Mouse (Mus musculus): Measurements from ENCODE around the gene 2210016F16Rik. TPM values are rescaled to one million over a fixed set of nuclear protein-coding genes. Genes with fewer than 3 reads are reported as not detected.

The 2210016F16Rik gene
- polyA plus RNA-seq, 1 experiment from 2014 or later = 30.6 TPM

DNA sequence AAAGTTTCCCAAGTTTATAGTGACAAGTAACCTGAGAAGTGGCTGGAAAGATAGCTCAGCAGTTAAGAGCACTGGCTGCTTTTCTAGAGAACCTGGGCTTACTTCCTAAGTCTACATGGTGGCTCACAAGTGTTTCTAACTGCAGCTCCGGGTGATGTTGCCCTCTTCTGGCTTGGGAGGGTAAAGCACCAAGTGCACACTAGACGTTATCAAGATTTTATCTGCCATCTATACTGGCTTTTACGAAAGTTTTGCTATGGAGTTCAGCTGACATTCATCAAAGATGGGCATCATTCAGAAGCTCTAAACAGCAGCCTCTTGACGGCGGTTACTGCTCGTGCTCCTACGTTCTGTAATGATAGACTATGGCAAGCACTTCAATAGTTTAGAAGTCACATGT, 2.9 kb upstream of the 2210016F16Rik start:
- TF ChIP-seq CTCF (IDR thresholded peaks at IDR 0.05) (peak; percentile 87), EP300 (IDR thresholded peaks at IDR 0.05) (no peak)
- Histone ChIP-seq H3K4me1 (ENCODE audit: insufficient read depth, low read depth, low read length) (0 out of 2 replicates have a peak, but pooled peaks cover 4% of the 10 kb centered on the region), H3K9me3 (ENCODE audit: low read length) (no peaks in the 10 kb centered on the region), H3K4me3 (ENCODE audit: low read depth, low read length) (no peak overlapping the region), H3K36me3 (ENCODE audit: insufficient read depth, low read length) (0 out of 2 replicates have a peak, but pooled peaks cover 13% of the 10 kb centered on the region), H3K9ac (replicated peaks; ENCODE audit: low read depth) (no peak overlapping the region), H3K27ac (ENCODE audit: low read length) (no peak overlapping the region), H3K4me2 (replicated peaks; ENCODE audit: low read depth, low read length) (no peak overlapping the region), H3K27me3 (replicated peaks; ENCODE audit: insufficient read depth, low read length) (no peaks in the 10 kb centered on the region)
- ATAC-seq = peak; percentile 72
- 6% methylated on average over 7 of the region's 7 CpGs for WGBS
- peak; percentile 92 for DNase-seq (ENCODE audit: low spot score)

DNA sequence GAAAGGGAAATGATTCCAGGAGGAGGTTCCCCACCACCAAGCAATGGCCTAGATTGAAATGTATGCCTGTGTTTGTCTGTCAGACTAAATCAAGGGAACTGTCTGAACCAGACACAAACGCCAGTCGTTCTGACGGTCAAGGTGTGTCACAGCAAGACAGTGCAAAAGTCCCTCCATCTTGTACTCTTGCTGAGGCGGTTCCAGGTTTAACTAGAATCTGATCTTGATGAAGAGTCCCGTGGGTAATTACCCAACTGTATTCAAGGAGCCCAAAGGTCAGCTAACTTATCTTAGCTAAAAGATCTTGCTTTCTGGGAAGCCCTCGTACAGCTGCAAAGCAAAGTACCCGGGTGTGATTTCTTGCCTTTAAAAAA, 509 bp upstream of the 2210016F16Rik start:
- no peaks in the 10 kb centered on the region for H3K9me3 ChIP-seq (ENCODE audit: low read length)
- no peak overlapping the region for H3K27ac ChIP-seq (ENCODE audit: low read length)
- H3K36me3 ChIP-seq (ENCODE audit: insufficient read depth, low read length) = peaks cover 20% of the 10 kb centered on the region
- ATAC-seq (no peak), DNase-seq (ENCODE audit: low spot score) (no peak)
- WGBS = 83% methylated on average over 7 of the region's 7 CpGs
- 0 out of 2 replicates have a peak, but pooled peaks cover 4% of the 10 kb centered on the region for H3K4me1 ChIP-seq (ENCODE audit: insufficient read depth, low read depth, low read length)
- TF ChIP-seq CTCF (IDR thresholded peaks at IDR 0.05) (no peak), EP300 (IDR thresholded peaks at IDR 0.05) (no peak)
- peak overlapping the region; percentile 69; the same call in 1 of the 2 replicates for H3K4me3 ChIP-seq (ENCODE audit: low read depth, low read length)
- peak overlapping the region; percentile 93 for H3K4me2 ChIP-seq (replicated peaks; ENCODE audit: low read depth, low read length)
- no peaks in the 10 kb centered on the region for H3K27me3 ChIP-seq (replicated peaks; ENCODE audit: insufficient read depth, low read length)
- no peak overlapping the region for H3K9ac ChIP-seq (replicated peaks; ENCODE audit: low read depth)

DNA sequence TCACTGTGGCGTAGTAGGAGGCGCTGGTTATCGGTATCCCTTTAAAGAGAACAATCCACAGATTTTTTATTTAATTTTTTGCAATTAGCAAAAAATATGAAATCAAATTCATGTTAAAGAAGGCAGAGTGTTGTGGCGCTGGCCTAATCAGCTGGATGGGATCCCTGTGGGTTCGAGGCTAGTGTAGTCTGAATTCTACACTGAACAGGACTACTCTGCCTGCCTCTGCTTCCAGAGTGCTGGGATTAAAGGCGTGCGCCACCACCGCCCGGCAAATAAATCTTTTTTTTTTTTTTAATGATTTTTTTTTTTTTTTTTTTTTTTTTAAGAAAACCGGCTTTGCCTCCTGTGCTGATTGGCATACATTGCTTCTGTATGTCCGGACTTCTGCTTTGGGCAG, 654 bp downstream of the 2210016F16Rik start:
- H3K36me3 ChIP-seq (ENCODE audit: insufficient read depth, low read length) = peaks cover 20% of the 10 kb centered on the region
- H3K9me3 ChIP-seq (ENCODE audit: low read length) = no peaks in the 10 kb centered on the region
- no peak for DNase-seq (ENCODE audit: low spot score)
- H3K4me2 ChIP-seq (replicated peaks; ENCODE audit: low read depth, low read length) = peak overlapping the region; percentile 93
- H3K27ac ChIP-seq (ENCODE audit: low read length) = no peak overlapping the region
- no peak for TF ChIP-seq CTCF (IDR thresholded peaks at IDR 0.05)
- TF ChIP-seq EP300 (IDR thresholded peaks at IDR 0.05) = no peak
- H3K4me3 ChIP-seq (ENCODE audit: low read depth, low read length) = peak overlapping the region; percentile 69
- H3K9ac ChIP-seq (replicated peaks; ENCODE audit: low read depth) = peak overlapping the region; percentile 67
- peak; percentile 0; the same call in 1 of the 2 replicates for ATAC-seq
- H3K27me3 ChIP-seq (replicated peaks; ENCODE audit: insufficient read depth, low read length) = no peaks in the 10 kb centered on the region
- 0 out of 2 replicates have a peak, but pooled peaks cover 4% of the 10 kb centered on the region for H3K4me1 ChIP-seq (ENCODE audit: insufficient read depth, low read depth, low read length)
- 43% methylated on average over 11 of the region's 11 CpGs for WGBS

DNA sequence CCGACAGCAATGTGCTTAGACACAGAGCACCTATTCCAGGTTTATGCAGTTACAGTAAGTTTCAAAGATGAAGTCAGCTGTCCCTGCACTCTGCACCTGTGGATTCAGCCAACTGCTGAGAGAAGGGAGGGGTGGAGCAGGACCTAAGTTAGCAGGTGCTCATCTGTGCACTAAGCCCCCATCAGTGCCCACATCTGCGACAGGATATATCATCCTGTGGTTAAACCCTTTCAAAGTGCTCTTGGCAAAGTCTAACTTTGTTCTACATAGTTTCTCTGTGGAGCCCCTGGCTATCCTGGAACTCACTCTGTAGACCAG, 11.9 kb downstream of the 2210016F16Rik start:
- Histone ChIP-seq H3K4me2 (replicated peaks; ENCODE audit: low read depth, low read length) (no peak overlapping the region), H3K4me3 (ENCODE audit: low read depth, low read length) (no peak overlapping the region), H3K27me3 (replicated peaks; ENCODE audit: insufficient read depth, low read length) (no peaks in the 10 kb centered on the region), H3K4me1 (ENCODE audit: insufficient read depth, low read depth, low read length) (no peaks in the 10 kb centered on the region), H3K9ac (replicated peaks; ENCODE audit: low read depth) (no peak overlapping the region), H3K36me3 (ENCODE audit: insufficient read depth, low read length) (no peaks in the 10 kb centered on the region), H3K27ac (ENCODE audit: low read length) (no peak overlapping the region), H3K9me3 (ENCODE audit: low read length) (no peaks in the 10 kb centered on the region)
- 69% methylated on average over 2 of the region's 2 CpGs for WGBS
- DNase-seq (ENCODE audit: low spot score) (no peak), ATAC-seq (0 out of 2 replicates have a peak, but pooled peaks have one; percentile 6)
- TF ChIP-seq CTCF (IDR thresholded peaks at IDR 0.05) (no peak), EP300 (IDR thresholded peaks at IDR 0.05) (no peak)

DNA sequence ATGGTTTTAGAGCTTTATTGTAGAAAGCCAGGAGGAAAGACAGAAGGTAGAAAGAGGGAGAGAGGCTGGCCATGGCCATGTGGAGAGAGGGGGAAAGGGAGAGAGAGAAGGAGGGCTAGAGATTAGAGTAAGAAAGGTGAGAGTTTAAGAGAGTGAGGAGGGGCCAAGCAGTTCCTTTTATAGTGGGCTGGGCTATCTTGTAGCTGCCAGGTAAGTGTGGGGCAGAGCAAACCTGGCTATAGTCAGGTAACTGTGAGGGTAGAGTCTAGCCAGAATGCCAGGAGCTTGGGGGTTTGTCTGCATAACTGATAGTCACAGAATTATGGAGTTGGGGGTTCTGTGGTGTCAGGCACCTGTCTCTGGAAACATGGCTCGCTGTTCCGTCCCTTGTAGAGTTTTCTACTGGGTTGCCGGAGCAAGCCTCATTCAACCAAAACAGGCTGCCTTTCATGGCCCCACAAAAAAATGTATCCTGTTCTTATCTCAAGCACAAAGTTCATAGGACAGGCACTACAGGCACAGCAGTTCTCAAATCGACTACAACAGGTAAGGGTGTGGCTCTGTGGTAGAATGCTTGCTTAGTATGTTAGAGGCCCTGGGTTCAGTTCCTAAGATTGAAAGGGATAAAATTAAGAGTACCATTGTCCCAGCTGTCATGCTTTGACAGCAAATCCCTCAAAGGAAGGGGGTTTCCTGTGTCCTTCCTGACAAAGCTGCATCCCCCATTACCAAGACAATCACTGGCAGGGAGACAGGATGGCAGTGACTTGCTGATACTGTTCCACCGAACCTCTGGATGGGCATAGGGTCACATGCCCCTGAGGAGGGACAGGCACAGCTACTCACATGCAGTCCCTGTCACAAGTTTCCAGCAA, 12.5 kb downstream of the 2210016F16Rik start:
- TF ChIP-seq EP300 (IDR thresholded peaks at IDR 0.05) (peak; percentile 35; the same call in 1 of the 2 replicates), CTCF (IDR thresholded peaks at IDR 0.05) (no peak)
- H3K36me3 ChIP-seq (ENCODE audit: insufficient read depth, low read length) = no peaks in the 10 kb centered on the region
- no peaks in the 10 kb centered on the region for H3K9me3 ChIP-seq (ENCODE audit: low read length)
- no peak overlapping the region for H3K4me2 ChIP-seq (replicated peaks; ENCODE audit: low read depth, low read length)
- ATAC-seq = peak; percentile 83
- no peak overlapping the region for H3K9ac ChIP-seq (replicated peaks; ENCODE audit: low read depth)
- 62% methylated on average over 5 of the region's 5 CpGs for WGBS
- no peak overlapping the region for H3K27ac ChIP-seq (ENCODE audit: low read length)
- H3K4me3 ChIP-seq (ENCODE audit: low read depth, low read length) = no peak overlapping the region
- H3K27me3 ChIP-seq (replicated peaks; ENCODE audit: insufficient read depth, low read length) = no peaks in the 10 kb centered on the region
- DNase-seq (ENCODE audit: low spot score) = no peak
- no peaks in the 10 kb centered on the region for H3K4me1 ChIP-seq (ENCODE audit: insufficient read depth, low read depth, low read length)

DNA sequence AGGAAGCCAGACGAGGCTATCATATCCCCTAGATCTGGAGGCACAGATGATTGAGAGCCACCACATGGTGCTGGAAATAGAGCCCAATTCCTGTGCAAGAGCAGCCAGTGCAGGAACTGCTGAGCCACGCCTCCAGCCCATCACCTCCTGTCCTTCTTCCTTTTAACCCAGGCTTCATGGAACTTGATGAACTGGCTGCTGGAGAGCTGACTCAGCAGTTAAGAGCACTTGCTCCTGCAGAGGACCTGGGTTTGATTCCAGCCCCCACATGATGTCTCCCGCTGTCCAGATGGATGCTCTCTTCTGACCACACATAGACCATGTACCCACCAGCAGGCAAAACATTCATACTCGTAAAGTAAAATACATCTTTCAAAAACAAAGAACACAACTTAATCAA, 16.2 kb downstream of the 2210016F16Rik start:
- Histone ChIP-seq H3K4me3 (ENCODE audit: low read depth, low read length) (no peak overlapping the region), H3K4me2 (replicated peaks; ENCODE audit: low read depth, low read length) (no peak overlapping the region), H3K9me3 (ENCODE audit: low read length) (no peaks in the 10 kb centered on the region), H3K27me3 (replicated peaks; ENCODE audit: insufficient read depth, low read length) (no peaks in the 10 kb centered on the region), H3K9ac (replicated peaks; ENCODE audit: low read depth) (no peak overlapping the region), H3K27ac (ENCODE audit: low read length) (no peak overlapping the region), H3K4me1 (ENCODE audit: insufficient read depth, low read depth, low read length) (no peaks in the 10 kb centered on the region), H3K36me3 (ENCODE audit: insufficient read depth, low read length) (no peaks in the 10 kb centered on the region)
- DNase-seq (ENCODE audit: low spot score) (no peak), ATAC-seq (no peak)
- no peak for TF ChIP-seq CTCF (IDR thresholded peaks at IDR 0.05)
- TF ChIP-seq EP300 (IDR thresholded peaks at IDR 0.05) = no peak
- WGBS = 65% methylated on average over 4 of the region's 4 CpGs

Data from lung, postnatal 0 days (tissue).